Mouse (Mus musculus): Measurements from ENCODE around the gene Asic2.

The Asic2 gene

DNA sequence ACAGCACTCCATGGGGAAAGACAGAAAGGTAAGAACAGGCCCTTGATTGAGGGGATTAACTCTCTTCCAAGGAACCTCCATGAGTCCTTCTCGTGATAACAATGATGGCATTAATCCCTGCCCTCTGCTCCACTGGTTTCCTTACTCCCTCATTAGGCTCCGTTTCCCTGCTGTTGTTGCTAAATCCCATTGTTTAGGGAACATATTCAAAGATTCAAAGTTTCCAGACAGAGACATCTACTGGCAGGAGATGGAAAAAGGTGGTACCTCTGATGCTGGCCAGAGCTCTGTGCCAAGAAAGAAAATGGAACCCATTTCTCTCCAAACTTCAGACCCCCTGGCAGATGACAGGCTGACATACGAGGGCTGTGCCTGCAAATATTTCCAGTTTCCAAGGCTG, 203.5 kb downstream of the Asic2 start:
- intact Hi-C loops (cut with DNase I), result loop anchor here (5.0 to 10.0 kb wide), 3 partner anchors 90 to 208 kb away; no protein-coding TSS in a partner anchor

DNA sequence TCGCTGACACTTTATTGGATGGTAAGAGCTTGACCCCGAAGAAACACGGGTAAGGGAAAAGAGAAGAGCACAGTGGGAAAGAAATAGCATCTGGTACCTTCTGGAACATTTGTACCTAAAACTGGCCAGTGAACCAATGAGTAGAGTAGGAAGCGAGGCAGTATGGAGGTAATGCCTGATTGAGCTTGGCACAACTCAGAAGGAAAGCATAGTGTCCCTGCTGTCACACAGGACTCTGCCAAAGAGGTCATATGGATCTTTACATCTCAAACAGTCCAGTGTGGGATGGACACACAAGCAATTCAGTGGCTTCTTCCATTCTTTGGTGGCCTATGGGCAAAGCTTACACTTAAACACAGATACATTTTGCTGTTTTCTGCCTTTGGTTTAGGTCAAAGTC, 211.0 kb downstream of the Asic2 start:
- intact Hi-C loops (cut with DNase I), result no loop called here

DNA sequence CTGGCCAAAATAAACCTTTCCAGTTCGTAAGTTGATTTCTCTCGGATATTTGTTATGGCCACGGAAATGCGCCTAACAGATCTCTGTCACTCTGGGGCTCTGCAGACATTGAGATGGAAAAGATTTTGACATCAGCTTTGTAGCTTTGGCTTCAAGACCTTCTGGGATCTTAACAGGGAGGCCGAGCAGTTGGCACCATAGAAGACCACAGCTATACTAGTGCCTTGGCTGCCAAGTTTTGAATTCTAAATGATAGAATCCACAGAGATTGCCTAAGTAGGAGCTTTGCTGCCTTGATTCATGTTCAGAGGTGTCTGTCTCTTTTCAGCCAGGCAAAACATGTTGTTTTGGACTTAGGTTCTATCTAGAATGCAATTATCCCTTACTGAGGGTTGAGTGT, 217.4 kb downstream of the Asic2 start:
- intact Hi-C loops (cut with DNase I), result no loop called here

DNA sequence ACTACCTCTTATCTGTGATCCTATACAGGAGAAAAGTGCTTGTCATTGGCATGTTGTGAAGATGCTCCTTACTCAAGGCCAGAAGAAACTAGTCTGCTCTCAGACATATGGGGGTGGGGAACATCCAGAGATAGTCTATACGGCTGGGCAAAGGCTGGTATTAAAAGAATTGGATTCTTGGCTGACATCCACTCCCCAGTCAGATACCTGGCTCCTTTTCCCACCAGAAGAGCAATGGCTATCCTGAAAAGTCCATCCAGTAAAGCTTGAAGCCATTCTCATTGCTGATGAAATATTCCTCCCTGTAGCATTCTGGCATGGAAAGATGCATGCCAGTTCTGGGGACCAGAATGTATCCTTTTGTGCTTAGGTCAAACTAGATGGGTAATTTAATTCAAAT, 218.2 kb downstream of the Asic2 start:
- intact Hi-C loops (cut with DNase I), result no loop called here

DNA sequence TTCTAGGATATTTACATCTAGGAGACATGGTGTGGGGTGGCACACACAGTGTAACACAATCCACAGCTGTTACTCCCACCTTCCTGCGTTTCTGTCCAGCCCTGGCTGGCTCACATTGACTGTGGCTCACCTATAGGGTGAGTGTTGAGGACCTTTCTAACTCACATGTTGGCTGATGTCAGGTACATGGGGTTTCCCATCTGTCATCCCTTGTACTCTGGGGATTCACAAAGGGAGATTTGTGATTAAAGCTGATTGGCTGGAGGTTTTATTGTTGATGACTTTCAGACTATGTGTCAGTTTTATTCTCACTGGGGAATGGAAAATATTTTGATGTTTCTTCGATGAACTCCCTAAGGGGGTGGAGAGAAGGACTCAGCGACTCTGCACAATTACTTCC, 229.3 kb downstream of the Asic2 start:
- intact Hi-C loops (cut with DNase I), result no loop called here

DNA sequence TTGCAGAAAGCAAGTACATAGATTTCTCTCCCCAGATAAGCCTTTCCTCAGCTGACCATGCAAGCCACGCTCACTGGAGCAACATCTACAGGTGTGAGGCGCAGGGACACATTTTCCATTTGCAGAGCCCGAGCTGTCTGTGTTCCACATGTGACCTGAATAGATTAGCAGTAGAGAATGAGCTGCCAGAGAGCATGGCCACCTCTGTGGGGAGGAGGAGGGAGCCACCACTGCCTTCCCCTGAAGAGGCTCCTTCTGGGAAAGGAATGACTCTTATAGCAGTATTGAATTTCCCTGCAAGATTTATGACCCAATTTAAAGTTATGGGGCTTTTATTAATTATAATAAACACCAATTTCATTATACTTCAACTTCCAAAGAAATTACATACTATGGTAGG, 230.5 kb downstream of the Asic2 start:
- intact Hi-C loops (cut with DNase I), result no loop called here

DNA sequence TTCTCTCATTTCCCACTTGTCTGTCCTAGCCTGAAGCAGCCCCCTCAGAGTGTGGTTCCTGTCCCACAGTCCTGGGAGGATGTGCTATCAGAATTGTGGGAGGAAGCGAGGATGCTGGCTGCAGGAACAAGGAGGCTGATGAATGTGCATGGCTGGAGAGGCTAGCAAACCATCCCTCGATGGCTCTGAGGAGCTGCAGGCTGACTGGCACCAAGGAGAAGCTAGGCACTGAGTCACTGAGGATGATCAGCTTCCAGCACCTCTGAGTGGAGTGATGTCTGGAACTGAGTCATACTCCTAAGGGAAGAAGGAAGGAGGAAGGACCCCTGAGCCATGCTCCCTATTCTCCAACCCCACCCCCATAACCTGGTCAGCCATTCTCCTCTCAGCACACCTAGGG, 246.2 kb downstream of the Asic2 start:
- intact Hi-C loops (cut with DNase I), result no loop called here

DNA sequence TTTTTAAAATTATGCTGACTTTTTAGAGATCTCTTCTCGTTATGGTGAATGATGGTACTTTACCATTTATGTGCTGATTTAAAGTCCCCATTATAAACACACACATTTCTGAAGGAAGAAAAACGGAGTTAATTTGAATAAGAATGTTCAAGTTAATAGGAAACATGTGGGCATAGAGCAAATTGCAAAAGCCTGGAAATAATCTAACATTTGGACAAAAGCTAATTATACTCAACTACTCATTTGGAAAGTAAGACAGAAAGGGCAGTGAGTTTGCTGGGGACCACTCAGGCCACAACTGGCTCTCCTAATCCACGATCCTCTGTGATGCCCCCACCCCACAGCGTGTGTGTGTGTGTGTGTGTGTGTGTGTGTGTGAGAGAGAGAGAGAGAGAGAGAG, 253.5 kb downstream of the Asic2 start:
- intact Hi-C loops (cut with DNase I), result no loop called here

DNA sequence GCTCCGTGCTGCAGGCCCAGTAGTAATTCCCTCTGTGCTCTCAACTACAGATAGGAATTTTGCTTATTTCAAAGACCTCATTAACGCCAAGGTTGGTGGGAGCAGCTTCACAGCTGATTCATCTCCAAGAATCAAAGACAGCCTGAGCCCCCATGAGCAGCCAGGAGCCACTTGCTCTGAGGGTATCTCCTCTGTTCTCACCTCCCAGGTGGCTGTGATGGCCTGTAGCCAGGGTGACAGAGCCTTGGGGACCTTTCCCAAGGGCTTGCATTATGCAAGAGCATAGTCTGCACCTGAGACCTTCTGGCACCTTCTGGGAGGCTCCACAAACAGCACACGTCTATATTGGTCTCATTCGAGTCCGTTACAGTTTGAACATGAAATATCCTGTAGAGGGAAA, 261.3 kb downstream of the Asic2 start:
- intact Hi-C loops (cut with DNase I), result no loop called here

DNA sequence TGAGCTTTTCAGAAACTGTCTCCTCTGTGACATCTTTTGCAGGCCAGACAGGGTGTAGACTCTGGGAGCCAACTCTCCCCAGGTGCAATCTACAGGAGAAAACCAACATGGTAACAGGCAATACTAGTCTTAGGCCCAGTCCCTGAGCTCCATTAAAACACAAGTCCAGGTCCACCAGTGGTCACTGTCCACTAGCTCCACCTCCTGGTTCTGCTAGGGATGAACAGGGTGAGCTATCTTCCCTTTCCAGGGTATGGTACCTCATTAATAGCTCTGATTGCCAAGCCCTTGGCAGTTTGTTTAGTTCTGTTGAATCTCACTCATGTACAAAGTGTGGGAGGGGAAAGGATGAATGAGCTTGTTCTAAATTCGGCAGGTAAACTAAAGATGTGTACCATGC, 270.2 kb downstream of the Asic2 start:
- intact Hi-C loops (cut with DNase I), result no loop called here

DNA sequence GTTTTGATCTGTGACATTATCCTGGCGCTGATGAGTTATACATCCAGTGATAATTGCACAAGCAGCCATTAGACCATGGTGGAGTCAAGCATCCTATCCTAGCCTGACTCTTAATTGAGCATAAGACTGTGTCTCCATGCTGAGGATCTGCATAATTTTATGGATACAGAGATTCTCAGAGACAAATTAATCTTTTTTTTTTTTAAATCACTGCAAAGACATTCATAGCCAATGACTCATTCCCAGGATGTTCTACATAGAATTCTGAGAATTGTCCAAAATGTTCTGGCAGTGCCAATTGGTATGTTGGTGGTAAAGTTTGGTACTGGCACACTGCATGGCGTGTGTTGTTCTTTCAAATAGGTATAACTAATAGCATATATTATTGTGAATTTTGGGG, 272.8 kb downstream of the Asic2 start:
- intact Hi-C loops (cut with DNase I), result no loop called here

DNA sequence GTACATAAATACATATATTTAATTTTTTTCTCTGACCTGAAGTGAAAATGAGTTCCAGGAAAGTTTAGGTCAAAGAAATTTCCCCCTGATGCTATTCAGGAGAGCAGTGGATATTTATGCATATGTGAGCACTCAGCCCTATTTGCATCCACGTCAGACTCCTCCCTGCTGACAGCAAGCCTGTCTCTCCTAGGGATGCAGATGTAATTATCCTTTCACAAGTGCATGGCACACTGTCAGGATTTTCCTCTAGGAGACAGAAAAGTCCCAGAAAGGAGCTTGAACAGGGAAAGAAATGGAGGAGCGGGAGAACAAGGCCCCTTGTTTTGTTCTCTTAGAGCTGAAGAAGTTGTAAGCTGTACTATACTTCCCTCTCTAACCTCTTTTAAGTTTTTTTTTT, 287.7 kb downstream of the Asic2 start:
- intact Hi-C loops (cut with DNase I), result no loop called here

DNA sequence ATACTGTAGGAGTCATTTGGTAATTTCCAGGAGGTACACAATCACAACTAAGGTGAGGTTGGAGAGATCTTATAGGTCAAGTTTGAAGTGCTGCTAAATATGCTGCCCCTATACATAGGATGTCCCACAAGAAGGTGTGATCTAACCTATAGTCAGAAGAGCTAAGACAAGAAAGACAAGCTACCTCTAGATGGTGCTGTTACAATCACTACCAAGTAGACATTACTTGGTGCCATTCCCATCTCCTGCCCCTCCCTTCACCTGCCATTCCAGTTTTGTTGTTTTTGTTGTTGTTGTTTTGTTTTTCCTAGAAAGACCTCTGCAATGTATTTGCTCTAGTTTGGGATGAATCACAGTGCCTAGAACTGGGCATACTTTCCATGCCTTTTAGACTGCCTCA, 296.5 kb downstream of the Asic2 start:
- intact Hi-C loops (cut with DNase I), result loop anchor here (10.0 kb wide), 1 partner anchor 93 kb away; no protein-coding TSS in a partner anchor

DNA sequence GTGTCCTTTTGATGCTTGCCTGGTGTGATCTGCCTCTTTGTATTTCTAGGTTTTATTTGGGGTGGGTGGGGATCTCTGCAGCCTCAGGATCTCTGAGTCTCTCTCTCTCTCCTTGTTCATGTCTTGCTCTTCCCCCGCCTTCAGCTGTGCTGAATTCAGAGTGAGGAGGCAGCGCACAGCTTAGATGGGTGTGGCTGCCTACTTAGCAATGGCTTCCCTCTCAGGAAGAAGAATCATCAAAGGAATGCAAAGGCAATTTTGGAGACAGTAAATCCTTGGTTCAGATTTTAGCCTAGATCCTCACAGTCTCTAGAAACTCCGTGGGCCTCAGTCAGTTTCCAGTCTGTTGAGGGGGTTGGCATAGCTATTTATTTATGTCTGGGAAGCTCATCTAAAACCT, 297.8 kb downstream of the Asic2 start:
- intact Hi-C loops (cut with DNase I), result loop anchor here (10.0 kb wide), 1 partner anchor 94 kb away; no protein-coding TSS in a partner anchor

DNA sequence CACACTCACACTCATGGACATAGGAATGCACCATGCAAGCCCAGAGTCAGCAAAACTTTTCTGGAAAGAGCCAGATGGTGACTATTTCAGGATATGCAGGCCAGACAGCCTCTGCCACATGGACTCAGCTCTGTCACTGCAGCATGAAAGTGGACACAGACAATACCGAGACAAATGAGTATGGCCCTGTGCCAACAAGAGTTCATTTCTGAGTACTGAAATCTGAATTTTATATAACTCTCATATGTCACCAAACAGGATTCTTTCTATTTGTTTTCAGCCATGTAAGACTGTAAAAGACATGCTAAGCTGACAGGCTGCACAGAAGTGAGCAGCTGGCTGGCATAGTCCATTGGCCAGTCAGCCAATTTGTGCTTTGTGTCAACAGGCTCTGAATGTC, 309.4 kb downstream of the Asic2 start:
- intact Hi-C loops (cut with DNase I), result no loop called here

DNA sequence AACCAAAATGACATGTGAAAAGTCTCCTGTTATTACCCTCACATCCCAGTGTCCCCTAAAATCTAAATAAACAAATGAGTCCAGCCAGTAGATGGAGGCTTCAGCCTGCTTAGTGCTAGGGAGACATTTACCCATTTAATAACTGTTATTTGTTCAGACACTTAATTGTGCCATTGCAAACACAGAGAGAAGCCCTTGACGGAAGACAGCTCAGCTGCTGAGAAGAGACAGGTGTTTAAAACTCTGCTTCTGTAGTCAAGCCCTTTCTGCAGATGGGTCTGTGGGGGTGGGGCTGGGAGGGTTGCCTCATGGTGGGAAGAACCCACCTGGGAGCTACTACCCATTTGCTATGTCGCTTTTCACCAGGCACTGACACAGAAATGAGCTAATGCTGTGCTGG, 311.1 kb downstream of the Asic2 start:
- intact Hi-C loops (cut with DNase I), result no loop called here

DNA sequence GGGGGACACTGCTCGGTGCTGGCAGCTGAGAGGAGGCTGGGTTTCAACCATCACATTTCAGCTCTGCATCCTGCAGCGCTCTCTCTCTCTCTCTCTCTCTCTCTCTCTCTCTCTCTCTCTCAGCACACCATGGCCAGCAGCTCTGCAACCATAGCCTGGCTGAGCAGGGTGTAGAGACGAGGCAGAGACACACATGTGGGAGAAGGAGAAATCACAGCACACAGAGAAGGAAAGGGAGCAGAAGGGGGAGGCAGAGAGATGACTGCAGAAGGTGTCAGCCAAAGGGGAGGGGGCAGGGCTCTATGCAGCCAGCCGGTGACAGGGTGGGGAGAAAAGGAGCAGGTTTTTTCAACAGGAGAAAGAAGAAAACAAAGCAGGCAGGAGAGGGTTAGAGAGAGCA, 320.4 kb downstream of the Asic2 start:
- intact Hi-C loops (cut with DNase I), result no loop called here

DNA sequence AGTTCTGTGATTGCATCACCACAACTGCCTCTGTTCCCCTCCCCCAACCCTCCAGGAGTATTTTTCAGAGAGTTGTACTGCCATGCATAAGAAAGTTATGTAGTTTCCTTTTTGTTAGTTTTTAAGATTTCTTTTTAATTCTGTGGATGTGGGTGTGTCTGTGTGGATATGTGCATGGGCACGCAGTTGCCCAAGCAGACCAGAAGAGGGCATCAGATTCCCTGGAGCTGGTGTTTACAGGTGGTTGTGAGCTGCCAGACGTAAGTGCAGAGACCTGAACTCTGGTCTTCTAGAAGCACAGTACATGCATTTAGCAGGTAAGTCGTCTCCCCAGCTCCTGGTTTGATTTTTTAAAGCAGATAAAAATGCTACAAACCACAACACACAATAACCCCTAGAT, 322.7 kb downstream of the Asic2 start:
- intact Hi-C loops (cut with DNase I), result no loop called here

DNA sequence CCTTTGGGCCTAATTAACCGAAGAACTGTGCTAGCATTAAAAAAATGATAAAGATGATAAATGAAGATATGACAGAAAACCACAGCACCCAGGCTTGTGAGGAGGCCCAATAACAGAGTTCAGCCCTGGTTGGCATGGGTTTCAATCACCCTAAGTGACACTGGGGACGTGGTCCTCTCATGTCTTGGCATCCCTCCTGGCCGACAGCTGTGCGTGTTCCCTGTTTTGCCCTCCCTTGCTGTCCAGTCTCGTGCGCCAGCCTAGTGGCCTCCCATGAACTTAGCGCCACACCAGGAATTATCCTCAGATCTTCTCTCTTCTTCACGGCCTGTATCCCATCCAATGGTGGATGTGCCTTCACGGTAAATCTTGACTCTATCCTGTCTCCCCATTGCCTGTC, 331.9 kb downstream of the Asic2 start:
- intact Hi-C loops (cut with DNase I), result loop anchor here (5.0 to 10.0 kb wide), 2 partner anchors 131 to 338 kb away; no protein-coding TSS in a partner anchor

DNA sequence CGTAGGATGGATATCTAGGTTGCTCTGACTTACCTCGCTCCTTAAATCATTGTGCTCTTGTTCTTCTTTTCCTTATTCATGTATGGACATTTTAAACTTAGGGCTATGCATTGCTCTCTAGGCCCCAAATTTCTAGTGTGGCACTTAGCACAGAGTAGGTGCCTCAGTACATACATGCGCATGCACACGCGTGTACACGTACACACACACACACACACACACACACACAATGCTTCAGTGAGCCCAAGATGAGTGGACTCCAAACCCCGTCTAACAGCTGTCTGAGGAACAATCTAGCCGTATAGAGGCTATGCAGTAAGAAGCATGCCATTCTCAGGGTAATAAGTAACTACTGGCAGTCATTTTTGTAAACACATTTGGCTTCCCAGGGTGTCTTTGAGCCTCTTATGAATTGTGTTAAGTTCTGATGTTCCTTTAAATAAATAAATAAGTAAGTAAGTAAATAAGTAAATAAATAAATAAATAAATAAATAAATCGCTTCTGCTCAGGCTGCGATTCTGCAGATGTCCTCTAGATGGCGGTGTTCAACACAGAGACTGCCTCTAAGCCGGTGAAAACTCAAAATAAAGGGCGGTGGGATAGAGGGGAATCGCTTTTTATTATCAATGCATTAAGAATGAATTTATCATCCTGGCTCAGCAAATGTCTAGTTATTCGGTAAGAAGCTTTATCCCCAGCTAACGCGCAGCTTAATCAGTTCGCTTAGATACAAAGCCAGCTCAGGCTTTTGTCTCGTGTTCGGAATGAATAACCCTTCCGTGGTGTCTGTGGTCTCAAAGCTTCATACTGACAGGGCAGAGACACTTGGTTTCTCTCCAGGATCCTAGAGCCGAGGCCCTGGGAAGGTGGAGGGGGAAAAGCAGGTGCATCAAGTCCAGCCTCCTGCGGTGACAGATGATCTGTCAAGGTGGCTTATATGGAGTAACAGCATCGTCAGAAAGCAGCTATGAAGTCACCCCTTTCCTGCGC, 333.6 kb downstream of the Asic2 start:
- intact Hi-C loops (cut with DNase I), result loop anchor here (5.0 to 10.0 kb wide), 2 partner anchors 133 to 340 kb away; no protein-coding TSS in a partner anchor

DNA sequence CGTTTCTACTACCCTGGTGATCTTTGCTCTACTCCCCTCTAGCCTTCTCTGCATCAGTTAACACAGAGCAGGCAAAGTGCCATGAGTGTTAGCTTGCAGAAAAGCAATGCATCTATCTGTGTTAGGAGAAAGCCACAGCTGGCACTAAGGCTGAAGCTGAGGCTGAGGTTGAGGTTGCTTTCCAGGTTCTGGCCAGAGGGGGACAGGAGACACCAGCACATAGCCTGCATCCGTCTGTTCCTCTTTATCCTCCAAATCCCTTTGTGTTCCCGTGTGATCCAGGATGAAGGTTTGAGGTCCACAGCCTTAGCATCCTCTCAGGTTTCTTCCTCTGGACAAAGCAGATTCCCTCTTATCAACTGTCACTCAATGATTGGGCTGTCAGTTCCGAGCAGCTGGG, 343.1 kb downstream of the Asic2 start:
- intact Hi-C loops (cut with DNase I), result no loop called here

DNA sequence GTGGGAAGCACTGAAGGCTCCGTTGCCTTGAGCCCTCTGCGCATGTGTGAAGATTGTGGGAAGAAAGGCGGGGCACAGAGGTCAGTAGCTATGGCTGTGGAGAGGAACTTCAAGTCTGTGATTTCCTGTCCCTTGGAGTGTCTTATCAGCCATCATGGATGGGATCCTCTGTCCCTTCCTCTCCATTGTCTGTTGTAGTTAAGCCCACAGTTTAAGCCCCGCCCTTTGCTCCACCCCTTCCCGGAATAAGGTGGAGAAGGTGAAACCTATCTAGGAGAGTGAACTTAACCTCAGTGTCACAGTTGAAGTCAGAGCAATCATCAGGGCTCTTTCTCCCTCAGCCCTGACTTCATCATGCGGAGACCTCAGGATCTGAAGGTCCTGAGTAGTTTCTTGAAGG, 347.7 kb downstream of the Asic2 start:
- intact Hi-C loops (cut with DNase I), result no loop called here

DNA sequence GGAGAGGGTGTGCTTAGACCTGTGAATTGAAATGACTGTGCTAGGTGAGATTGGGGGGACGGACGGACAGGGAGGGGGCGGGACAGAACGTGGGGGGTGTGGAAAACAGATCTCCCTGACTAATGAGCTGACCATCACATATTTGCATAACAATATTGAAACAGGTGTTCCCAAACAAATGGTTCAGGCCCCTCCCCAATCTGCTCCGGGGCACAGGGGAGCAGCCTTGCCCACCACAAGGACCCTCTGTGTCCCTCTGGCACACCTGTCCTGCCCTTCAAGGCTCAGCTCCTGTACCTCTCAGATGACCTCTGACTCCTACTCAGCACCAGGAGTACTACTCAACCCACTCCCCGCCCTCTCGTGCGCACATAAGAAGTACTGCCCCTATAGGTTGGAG, 351.8 kb downstream of the Asic2 start:
- intact Hi-C loops (cut with DNase I), result no loop called here

All from adrenal gland (tissue).